Mouse (Mus musculus) hindlimb bud, embryonic 11.5 days (tissue): ENCODE data around the gene Rnf224.

ENCODE experiments used
- DNase-seq: peaks from one replicate; pipeline ENCODE4 v3.0.0-alpha.2; 2012; ENCODE audit warnings: low read depth, low spot score; ENCODE audit errors: extremely low spot score

Rnf224 gene

GRCm38 (mm10) chr2:25228431-25228889, 8.1 kb downstream of the Rnf224 start:
- peak; percentile 68 for DNase-seq

DNA sequence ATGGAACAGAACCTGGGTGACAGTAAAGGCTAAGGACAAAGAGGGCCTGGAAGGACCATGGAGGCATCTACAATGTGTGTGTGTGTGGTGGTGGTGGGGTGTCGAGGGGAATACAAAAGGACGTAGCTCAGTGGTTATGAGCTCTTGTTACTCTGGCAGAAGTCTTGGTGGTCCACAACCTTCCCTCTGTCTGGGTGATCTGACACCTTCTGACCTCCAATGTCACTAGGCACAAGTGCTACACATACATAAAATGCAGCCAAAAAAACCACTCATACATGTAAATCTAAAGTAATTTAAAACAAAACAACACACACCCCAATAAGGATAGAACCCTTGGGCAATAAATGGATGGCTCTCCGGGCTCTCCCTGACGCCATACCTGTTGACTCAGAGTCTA, 9.2 kb downstream of the Rnf224 start:
- DNase-seq: no peak

DNA sequence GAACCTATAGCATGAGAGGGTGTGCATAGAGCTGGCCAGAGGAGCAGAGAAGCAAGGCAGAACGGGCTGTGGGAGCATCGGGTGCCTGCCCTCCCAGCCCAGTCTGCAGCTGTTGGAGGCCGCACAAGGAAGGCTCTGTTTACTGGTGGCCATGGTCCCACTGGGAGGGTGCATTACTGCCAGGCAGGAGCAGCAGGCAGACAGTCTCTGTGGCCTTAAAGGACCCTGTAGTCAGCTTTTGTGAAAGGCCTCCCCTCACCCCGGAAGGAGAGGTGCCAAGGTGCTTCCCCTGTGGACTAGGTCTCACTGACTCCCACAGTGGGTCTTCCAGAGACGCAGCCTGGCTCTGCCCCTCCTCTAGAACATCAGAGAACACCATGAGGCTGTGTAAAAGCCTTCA, 9.7 kb downstream of the Rnf224 start:
- DNase-seq: no peak

GRCm38 (mm10) chr2:25225811-25226379, 10.7 kb downstream of the Rnf224 start:
- no peak for DNase-seq

- peak; percentile 98 for DNase-seq
Measured at GRCm38 (mm10) chr2:25224766-25225752, 11.5 kb downstream of the Rnf224 start.

DNA sequence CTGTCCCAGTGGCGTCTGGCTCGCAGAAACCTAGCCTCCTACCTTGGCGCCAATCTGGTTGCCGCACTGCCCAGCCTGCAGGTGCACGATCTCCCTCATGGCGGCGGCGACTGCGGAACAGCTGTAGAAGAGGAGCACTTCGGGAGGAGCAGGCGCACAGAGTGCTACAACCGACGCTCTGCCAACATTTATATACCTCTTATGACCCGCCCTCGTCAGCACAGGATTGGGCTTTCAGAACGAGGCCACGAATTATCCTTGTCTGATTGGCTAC, 12.2 kb downstream of the Rnf224 start, which contains the start of gene Tubb4b:
Gene Tubb4b, minus strand, starts transcription at position 211 of the 274 bp plus-strand sequence.
- no peak for DNase-seq

- DNase-seq: no peak
Measured at GRCm38 (mm10) chr2:25223681-25224491, 12.7 kb downstream of the Rnf224 start.

GRCm38 (mm10) chr2:25221331-25221772, 15.2 kb downstream of the Rnf224 start:
- DNase-seq: no peak

DNA sequence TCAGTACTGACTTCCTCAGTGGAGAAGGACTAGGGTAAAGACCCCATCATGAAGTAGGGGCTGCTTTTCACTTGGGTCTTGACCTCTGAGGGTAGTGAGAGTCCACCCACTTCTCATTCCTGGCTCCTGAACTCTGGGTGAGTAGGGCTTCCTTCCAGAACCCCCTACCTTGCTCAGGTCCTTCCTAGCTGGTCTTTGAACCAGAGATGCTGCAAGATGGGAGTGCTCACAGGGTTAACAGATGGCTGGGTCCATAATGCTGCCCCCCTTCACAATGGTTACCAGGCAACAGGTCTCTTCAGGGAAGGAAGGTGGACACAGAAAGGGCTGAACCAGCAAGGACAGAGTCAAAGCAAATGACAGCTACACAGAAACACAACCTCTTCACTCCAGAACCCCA, 18.1 kb downstream of the Rnf224 start, which contains the start of gene Fam166a:
Gene Fam166a, plus strand, starts transcription at position 301 of the 400 bp plus-strand sequence.
- DNase-seq: no peak

GRCm38 (mm10) chr2:25217666-25218065, 18.9 kb downstream of the Rnf224 start:
- DNase-seq: no peak

DNA sequence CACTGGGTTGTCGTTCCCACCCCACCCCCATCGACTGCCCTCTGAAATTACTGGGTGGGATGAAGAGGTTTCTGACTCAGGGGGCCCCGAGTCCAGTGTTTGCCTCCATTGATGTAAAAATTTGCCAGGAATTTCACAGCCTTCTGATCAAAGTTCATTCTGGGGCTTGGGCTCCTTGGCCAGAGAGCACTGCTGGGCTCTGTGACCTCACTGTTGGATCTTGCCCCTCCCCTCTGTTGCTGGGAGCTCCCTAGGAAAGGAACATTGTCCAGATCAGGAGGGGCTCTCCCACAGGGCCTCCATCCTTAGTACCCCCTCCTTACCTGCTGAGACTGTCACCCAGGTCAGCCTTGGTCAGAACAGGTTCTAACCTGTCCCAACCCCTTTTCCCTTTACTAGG, 22.1 kb downstream of the Rnf224 start, which contains the start of gene Stpg3:
Gene Stpg3, minus strand, starts transcription at position 194 of the 400 bp plus-strand sequence.
- DNase-seq: no peak

- DNase-seq: no peak
Measured at GRCm38 (mm10) chr2:25213266-25213865, 23.2 kb downstream of the Rnf224 start.

DNA sequence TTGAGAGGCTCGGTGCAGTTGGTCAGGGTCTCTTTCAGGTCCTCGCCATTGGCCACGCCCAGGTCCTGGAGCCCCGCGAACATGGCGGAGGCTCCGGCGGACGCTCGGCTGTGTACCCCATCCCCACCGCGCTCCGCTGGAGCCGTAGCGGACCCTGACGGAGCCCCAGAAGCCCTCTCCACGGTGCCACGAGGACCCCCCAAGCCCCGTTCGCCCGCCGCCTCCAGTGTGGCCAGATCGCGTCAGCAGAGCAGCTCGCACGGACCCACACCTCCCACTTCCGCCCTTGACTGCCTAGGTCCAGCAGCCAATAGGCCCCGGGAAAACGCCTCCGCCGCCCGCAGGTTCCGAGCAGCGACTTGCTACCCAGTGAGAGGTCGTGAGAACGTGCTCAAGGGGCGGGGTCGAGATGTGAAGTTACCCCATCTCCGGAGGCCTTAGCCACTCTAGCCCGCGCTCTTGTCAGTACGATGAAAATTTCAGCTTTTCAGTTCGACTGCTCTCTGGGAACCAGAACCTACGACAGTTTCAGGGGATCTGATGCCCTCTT, 25.4 kb downstream of the Rnf224 start, which contains the start of gene Nelfb:
Gene Nelfb, minus strand, starts transcription at position 369 of the 550 bp plus-strand sequence.
- no peak for DNase-seq

- DNase-seq: no peak
Measured at GRCm38 (mm10) chr2:25210686-25211085, 25.9 kb downstream of the Rnf224 start.

DNA sequence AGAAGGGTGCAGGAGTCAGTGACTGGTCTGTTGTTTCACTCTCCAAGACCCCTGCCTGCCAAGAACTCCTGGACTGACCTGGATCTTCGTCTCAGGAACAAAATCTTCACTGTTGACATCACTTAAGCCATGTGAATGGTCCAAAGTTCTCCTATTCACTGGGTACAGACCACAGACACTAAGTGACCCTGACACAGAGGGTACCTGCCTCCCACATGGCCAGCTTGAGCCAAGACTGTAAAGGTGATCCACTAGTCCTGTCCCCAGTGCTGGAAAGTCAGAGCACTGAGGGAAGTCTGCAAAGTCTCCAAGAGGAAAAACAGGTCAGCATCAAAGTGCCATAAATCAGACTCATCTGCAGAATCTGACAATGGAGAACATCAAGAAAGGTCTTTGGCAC, 29.0 kb downstream of the Rnf224 start:
- no peak for DNase-seq

- DNase-seq: no peak
Measured at GRCm38 (mm10) chr2:25203631-25204214, 32.9 kb downstream of the Rnf224 start.

DNA sequence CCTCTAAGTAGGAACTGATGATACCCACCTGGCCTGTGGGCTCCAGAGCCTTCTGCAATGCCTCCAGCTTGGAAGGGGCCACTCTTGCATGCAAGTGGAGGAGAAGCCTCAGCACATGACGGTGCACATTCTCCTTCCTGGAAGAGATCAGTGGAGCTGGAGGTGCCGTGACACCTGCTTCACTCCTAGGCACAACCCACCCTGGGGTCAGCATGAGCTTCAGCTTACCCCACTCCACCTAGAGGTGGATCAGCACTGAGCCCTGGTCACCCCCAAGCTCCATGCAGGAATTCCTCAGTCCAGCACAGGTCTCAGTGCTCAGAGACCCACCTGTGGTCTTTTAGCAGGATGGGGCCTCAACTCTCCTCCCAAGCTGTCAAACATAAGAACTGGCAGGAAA, 36.0 kb downstream of the Rnf224 start:
- no peak for DNase-seq

DNA sequence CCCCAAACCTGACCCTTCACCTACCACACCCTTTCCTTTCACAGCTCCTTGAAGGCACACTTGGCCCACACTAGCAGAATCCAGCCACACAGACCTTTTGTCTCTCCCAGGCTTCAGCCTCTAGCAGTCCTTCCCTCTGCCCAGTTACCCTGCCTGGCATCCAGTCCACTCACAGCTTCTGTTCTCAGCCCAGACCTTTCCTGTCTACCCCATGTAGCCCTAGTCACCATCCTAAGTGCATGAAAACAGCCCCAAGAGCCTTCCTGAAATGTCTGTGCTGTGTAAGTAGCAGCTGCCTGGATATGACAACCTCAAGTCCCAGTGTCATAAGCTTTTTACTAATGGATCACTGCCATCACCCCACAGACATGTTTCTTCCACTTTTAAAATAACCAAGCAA, 38.6 kb downstream of the Rnf224 start:
- no peak for DNase-seq

- no peak for DNase-seq
Measured at GRCm38 (mm10) chr2:25197191-25197590, 39.4 kb downstream of the Rnf224 start.
